Mouse (Mus musculus) activated CD4-positive, CD25-positive, alpha-beta regulatory T cell, adult 4 months (primary cell): ENCODE results near the gene Prr36. TPM values are rescaled to one million over a fixed set of nuclear protein-coding genes. Genes with fewer than 3 reads are reported as not detected.
"Not testable (repeated sequence)": the region's sequence is repeated elsewhere in the genome, so short reads cannot be mapped to it uniquely, and the experiment has no call there.

ENCODE experiments used
- ATAC-seq: one replicate; pipeline ENCODE4 v1.8.0; 2017
- polyA plus RNA-seq, 2 experiments: library from polyadenylated mRNA; unstranded; fragments of 100-300 nt; shearing (Covaris generic); gene quantifications; one replicate each; pipeline ENCODE4 v1.2.1; 2017

The Prr36 gene
- under 1 TPM in 1 of 2 experiments, not detected in 1; 0.15 TPM for polyA plus RNA-seq

GRCm38 (mm10) chr8:4216791-4217621, at the start of gene Prr36:
Prr36 (minus strand) TSS chr8:4217459.
- ATAC-seq = no peak

GRCm38 (mm10) chr8:4265160-4265914, 48.1 kb upstream of the Prr36 start:
- ATAC-seq = no peak

GRCm38 (mm10) chr8:4263105-4263791, 46.0 kb upstream of the Prr36 start:
- ATAC-seq = no peak

- ATAC-seq = no peak
Measured at GRCm38 (mm10) chr8:4259805-4260170, 42.5 kb upstream of the Prr36 start.

GRCm38 (mm10) chr8:4259125-4259804, 42.0 kb upstream of the Prr36 start, which contains the start of gene Ctxn1:
Ctxn1 (minus strand) TSS chr8:4259274.
- ATAC-seq = peak; percentile 97

- peak; percentile 22 for ATAC-seq
Measured at GRCm38 (mm10) chr8:4258678-4259077, 41.4 kb upstream of the Prr36 start.

GRCm38 (mm10) chr8:4258233-4258632, 41.0 kb upstream of the Prr36 start:
- ATAC-seq = peak; percentile 43

GRCm38 (mm10) chr8:4257350-4257749, 40.1 kb upstream of the Prr36 start:
- no peak for ATAC-seq

GRCm38 (mm10) chr8:4256911-4257310, 39.7 kb upstream of the Prr36 start:
- no peak for ATAC-seq

- ATAC-seq = not testable (repeated sequence)
Measured at GRCm38 (mm10) chr8:4255471-4255870, 38.2 kb upstream of the Prr36 start.

GRCm38 (mm10) chr8:4254001-4254400, 36.7 kb upstream of the Prr36 start:
- ATAC-seq = no peak

GRCm38 (mm10) chr8:4252934-4253841, 35.9 kb upstream of the Prr36 start, which contains the start of gene Snapc2:
Snapc2 (plus strand) TSS chr8:4253080.
- ATAC-seq = peak; percentile 89

- ATAC-seq = no peak
Measured at GRCm38 (mm10) chr8:4252116-4252760, 35.0 kb upstream of the Prr36 start.

- peak; percentile 48 for ATAC-seq
Measured at GRCm38 (mm10) chr8:4250306-4250970, 33.2 kb upstream of the Prr36 start.

- no peak for ATAC-seq
Measured at GRCm38 (mm10) chr8:4249213-4249612, 32.0 kb upstream of the Prr36 start.

GRCm38 (mm10) chr8:4247951-4248540, 30.8 kb upstream of the Prr36 start, which contains the start of gene Tgfbr3l:
Tgfbr3l (plus strand) TSS chr8:4248214.
- ATAC-seq = no peak

- ATAC-seq = no peak
Measured at GRCm38 (mm10) chr8:4247241-4247640, 30.0 kb upstream of the Prr36 start.

GRCm38 (mm10) chr8:4245737-4246136, 28.5 kb upstream of the Prr36 start:
- no peak for ATAC-seq

GRCm38 (mm10) chr8:4245061-4245460, 27.8 kb upstream of the Prr36 start:
- ATAC-seq = no peak
